Mouse (Mus musculus) spleen, postnatal 14 days (tissue): ENCODE results near the gene Has3.
"Not testable (repeated sequence)": the region's sequence is repeated elsewhere in the genome, so short reads cannot be mapped to it uniquely, and the experiment has no call there.

Source experiments
- DNase-seq, 2 experiments: peaks; one replicate each; pipeline ENCODE4 v3.0.0; 2021 to 2022; ENCODE audit warnings: low spot score in 2 of 2

The Has3 gene

DNA sequence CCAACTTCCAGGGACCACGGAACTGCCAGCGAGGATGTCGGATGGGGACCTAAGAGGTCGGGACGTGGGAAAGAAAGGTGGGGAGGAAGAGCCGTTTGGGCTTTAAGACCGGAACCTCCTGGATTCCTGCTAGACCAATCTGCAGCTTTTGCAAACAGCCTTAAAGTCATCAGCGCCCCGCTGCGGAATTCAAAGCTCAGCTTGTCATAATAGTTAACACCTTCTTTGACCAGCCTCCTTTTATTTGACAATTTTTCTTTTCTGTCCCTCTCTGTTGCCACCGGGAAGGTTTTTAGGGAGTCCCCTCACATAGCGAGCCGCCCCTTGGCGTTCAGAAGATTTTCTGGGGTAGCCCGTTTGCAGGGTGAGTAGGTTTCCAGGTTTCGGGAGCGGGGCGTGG, at the start of gene Has3:
TSS of gene Has3 (plus strand) at position 192 of the 400 bp plus-strand sequence.
- DNase-seq, result no peak

DNA sequence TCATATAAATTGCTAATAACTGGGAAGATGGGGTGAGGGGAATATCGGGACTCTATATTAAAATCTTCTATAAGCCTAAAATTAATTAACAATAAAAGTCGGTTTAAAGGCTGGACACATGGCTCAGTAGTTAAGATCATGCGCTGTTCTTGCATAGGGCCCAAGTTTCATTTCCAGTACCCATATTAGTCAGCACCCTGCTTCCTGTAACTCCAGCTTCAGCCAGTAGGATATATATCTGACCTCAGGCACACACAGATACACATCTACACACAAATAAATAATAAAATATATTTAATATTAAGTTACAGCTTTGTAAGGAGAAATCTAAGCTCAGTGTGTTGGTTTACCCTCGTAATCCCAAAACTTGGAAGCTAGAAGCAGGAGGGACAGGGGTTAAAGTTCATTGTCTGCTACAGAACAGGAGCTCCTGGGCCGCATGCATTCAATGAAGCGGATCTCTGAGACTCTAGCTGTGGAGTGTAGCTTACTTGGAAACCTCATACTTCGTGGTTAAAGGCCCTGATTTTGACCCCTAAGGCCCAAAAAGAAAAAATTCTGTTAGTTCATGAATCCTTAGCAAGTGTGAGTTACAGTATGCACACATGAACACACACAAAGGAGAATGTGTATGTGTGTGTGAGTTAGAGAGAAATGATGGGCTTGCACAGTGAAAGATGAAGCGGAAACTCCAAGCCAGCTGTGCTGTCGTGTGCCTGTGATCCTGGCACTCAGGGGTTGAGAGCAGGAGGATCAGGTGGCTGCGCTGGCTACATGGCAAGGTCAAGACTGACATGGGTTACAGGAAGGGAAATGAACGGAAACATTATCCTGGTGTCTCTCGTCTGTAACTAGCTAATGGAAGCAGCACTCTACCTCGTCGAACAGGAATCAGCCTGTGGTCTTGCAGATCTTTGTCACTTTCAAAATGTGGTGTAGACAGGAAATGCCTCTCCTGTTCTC, 49.2 kb upstream of the Has3 start:
- DNase-seq, result no peak

DNA sequence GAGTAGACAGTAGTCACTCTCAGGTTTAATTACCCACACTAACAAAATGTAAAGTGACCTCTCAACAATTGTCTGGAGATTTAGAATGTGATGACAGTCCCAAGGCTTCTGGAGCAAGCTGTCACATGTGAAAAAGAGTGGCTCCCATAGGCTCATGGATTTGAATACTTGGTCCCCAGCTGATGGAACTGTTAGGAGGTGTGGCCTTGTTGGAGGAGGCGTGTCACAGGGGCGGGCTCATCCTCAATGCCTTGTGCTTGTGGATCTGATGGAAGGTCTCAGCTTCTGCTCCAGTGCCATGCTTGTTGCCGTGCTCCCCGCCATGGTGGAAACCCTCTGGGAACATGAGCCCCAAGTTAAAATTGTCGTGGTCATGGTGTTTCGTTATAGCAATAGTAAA, 41.1 kb upstream of the Has3 start:
- no peak for DNase-seq

DNA sequence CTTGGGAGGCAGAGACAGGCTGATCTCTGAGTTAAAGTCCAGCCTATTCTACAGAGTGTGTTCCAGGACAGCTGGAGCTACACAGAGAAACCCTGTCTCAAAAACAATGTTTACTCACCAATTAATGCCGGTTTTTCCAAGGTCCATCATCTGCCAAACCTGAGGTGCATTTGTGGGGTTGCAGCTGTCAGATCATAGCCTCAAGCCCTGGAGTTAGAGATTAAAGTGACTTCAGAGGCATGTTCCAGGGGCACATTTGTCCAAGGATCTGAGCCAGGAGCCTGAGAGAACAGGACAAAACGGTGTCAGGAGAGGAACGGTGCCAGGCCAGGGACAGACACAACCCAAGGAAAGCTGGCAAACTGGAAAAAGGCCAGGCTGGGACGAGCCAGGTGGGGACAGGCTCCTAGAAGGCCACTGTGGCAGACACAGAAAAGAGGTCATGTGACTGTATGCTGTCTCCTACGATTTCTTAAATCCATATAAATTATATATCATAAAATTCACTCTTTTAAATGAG, 40.5 kb upstream of the Has3 start:
- DNase-seq, result no peak

DNA sequence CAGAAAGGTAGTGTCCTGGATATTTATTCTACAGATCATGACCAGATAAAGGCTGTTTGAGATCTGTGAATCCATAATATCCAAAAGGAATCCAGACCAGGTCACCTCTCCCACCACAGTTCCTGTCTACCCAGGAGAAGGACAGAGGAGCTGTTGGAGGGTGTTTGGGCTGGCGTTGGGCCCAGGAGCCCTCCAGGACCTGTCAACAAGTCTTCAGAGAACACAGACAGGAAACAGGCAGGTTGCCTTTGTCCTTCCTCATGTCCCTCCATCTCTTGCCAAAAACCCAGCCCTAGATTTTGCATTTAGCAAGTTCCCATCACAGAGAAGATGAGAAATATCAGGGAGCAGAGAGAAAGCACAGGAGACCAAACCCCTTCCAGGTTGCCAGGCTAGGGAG, 35.1 kb upstream of the Has3 start:
- no peak for DNase-seq

DNA sequence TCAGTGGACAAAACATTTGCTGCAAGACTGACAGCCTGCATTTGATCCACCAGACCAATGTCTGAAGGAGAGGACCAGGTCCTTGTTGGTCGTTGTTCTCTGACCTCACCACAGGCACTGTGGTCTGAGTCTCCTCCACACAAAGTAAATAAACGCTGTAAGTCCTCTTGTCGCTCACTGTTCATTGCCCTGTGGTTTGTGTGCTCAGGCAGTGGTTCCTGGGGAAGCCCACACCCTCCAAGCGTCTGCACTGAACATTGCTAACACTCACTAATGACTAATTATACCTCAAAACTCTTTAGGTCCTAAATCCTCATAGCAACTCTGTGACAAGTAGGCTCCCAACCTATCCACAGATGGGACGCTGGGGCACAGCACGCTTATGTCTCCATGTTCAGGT, 33.5 kb upstream of the Has3 start:
- DNase-seq, result no peak

DNA sequence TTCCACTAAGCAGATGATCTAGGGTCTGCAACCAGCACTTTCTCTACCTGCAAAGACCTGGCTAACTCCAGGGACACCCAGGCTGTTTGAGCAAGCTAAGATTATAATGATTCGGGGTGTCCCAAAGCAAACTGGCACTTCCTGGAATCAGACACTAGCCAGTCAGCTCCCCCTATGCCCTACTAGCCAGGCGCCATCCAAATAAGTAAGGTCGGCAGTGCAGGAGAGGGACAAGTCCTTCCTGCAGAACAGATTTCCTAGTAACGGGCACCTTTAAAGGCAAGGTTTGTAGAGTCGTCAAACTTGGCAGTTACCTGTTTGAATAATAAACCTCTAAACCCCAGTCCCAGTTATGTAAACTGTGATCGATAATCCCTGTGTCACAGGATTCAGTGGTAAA, 31.2 kb upstream of the Has3 start:
- DNase-seq, result no peak

DNA sequence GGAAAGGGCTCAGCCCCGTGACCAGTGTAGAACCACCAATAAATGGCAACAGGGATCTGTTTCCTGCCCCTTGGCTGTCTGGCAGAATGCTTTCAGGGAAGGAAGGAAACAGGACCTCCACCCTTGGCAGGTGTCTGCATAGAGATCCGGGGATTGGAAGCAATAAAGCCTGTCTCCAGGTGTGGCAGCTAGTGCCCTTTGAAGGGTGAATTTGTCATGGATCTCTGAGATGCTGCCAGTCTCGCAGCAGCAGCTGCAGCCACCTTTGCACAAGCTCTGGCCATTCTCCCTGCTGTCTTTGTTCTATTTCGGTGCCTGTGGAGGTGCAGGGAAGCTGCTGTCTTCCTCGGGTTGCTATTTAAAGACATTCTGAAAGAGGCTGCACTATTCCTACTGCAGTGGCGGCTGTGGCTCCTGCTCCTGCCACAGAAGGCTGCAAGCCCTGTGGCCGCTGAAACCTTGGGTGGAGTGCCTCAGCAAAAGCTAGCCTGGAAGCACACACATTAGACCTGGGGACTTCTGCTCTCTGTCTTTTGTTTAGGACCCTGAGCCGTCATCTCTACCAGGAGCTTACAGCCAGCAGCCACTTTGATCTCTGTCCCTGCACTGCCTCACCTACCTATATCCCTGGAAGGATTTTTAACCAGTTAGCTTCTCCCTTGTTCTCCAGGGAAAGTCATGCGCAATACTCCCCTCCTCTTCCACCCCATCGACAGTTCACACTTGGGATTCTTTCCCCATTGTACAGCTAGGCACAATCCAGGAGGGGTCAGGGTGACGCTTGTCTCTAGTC, 30.6 kb upstream of the Has3 start:
- no peak for DNase-seq

DNA sequence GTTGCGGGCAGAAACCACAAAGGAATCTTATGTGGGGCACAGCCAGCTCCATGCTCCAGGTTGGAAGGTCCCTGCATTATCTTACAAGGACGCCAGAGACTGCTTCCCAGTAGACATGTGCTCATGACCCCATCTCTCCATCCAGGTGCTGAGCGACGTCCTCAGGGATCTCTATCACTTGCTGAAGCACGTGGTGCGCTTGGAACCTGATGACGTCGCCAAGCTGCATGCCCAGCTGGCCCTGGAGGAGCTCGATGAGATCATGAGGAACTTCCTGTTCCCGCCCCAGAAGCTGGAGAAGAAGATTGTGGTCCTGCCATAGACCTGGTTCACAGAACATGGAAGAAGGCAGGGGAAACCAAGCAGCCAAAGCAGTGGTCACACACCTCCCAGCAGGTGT, 20.0 kb upstream of the Has3 start:
- DNase-seq, result no peak

DNA sequence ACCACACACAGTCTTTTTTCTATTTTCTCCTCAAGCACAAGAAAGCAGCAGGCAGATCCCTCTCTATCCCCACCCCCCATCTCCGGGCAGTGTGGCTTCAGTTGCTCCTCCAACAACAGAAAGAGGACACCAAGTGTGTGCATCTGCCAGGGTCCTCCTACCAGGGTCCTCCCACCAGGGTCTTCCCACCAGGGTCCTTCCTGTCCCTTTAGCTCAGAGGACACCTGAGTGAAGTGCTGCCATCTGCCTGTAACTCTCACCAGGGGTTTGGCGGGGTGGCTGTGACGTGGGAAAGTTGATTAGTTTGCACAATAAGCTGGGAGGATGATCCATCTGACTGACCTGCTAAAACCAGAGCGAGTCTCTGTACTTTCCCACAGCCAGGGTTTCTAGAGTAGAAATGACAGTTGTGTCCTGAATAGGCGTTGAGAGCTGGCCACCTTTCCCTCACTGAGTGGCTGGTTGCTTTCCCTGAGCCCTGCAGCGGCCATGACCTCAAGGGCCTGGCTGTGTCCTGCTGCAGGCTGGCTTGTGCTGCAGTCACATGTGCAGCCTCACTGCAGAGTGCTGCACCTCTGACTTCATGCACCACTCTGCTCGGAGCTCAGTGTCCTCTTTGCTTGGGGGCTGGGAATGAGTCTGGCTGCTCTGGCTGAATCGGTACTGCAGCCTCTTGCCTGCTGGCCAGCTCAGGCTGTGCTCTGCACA, 15.4 kb upstream of the Has3 start:
- DNase-seq, result no peak

DNA sequence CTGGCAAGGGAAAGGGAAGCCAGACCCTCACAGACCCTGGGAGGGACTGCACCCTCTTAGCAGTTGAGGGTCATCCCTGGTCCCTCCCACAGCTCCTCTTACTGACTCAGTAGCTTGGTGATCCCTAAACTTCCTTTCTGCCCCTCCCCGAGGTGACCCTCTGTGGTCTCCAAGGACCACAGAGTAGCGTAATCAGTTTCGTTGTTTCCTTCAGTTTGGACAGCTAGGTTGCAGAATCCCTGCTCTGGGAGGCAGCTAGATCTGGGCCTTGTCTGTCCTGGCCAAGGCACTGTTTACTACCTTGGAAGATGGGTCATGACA, 14.8 kb upstream of the Has3 start:
- no peak for DNase-seq

DNA sequence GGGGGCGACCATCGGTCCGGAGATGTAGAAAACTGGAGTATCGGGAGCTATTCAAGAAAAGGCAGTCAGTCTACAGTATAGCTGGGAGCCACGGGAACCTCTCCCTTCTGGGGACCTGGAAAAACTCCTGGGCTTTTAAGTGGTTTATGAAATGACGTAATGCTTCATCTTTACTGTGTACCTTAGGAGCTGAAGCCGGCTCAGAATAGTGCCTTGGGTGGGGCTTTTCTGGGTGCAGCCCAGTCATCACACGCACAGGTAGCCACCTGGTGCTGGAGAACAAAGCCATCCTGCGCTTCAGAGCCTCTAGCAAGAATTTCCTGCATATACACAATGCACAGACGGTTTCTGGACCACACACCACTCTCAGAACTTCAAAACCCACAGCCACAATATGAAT, 7.2 kb upstream of the Has3 start:
- no peak for DNase-seq

DNA sequence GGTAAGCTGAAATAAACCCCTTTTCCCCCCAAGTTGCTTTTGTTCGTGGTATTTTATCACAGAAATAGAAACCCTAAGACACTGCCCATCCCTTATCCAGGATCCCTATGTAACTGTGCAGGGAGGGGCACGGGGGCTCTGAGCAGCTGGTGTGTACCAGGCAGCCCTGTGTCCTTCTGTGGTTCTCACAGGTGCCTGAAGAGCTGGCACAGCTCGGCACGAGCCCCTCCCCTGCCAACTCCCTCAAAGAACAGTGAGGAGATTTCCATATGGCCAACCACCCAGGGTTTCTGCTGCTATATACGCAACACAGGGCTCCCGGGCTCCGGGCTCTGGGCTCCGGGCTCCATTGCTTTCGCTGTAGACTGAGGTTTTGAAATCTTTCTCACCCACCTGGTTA, 4.7 kb upstream of the Has3 start:
- no peak for DNase-seq

DNA sequence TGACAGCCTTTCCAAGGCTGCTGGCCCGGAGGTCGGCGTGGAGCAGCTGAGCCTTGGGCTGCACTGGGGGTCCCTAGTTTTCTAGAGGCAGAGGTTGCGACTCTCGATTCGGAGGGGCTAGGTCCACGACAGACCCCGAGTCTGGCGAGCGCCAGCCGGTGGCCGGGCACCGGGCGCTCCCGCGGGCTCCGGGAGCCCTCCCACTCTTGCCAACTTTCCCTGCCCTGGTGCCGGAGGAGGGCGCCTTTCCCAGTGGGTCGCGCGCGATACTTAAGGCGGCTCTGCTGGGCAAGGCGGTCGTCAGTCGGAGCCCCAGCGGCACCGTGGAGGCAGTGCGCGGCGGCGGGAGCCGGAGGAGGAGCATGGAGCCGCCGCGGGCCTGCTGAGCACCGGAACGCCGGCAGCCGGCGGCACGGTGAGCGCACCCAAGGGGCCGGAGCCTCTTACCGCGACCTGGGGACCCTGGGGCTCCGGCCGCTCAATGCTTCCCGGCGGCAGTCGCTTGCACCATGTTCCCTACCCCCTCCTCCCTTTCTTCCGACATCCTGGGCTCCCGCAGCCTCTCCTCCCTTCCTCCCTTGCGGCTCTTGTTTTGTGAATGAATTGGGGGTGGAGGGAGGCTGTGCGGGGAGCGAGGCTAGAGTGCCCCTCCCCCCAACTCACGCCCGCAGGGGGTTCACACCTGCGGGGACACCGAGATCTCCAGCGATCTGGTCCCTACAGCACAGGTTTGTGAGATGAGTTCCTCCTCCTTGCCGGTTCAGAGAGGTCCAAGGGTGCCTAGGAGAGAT, 690 bp downstream of the Has3 start:
- no peak for DNase-seq

DNA sequence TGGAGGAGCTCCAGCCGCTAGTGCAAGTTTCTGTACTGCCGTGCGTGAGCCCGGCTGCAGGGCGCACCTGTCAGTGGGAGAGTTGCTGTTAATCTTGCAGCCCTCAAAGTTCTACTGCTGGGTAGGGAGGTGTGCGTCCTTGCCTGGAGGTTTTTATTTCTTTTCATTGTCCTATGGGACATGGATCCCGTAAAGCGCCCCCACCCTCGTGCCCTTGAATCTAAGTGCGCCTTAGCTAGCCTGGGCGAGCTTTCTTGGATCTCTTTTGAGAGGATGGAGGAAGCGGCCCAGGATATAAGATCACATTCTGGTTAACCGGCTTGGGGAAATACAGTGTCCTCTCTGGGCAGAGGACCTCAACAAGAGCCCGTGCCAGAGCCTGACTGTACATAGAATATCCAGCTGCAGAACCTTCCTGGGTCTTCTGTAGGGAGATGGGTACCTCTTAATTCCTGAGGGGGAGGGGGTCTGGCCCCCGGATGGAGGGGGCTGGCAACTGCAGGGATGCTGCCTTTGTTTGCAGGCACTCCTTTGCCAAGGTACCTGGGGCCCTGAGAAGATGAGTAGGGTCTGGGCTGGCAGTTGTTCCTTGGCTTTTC, 1.4 kb downstream of the Has3 start:
- no peak for DNase-seq

DNA sequence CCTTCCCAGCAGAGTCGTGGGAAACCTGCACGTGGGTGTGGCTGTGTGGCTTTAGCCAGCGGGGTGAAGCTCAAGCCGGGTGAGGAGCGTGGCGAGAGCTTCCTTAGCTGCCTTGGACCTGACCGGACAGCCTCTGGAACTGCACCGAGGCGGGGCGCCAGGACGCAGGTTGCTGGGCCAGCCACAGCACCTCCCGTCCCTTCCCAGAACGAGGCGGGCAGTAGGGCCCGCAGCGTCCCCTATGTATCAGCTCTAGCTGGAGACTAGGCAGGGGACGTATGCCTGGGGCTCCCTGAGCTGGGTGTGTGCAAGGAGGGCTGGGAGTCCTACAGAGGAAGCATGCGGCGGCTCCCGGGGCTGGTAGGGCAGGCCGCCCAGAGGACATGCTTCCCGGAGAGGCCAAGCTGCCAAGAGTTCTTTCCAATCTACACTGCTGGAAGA, 1.9 kb downstream of the Has3 start:
- no peak for DNase-seq

DNA sequence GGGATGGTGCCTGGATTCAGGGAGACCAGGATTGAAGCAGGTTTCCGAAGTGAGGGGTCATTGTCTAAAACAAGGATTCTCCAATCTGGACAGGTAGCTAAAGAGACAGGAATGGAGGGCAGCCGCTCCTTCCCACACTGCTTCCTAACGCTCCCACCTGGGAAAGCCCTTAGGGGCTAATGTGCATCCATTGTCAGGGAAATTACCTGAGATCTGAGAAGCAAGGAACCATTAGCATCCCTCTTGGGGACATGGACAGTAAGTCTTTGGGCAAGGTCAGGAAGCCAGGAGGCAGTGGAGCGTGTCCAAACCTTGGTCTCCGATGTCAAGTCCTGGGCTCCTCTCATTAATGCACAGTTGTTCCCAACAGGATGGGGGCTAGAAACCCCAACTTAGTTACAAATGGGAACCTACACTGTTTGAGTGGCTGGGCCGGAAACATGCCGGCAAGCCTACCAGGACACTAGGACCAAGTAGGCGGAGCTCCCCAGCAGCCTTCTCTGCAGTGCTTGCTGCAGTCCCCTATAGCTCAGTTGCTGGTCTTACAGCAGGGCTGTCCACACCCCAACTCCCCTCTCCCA, 2.5 kb downstream of the Has3 start:
- DNase-seq, result no peak

DNA sequence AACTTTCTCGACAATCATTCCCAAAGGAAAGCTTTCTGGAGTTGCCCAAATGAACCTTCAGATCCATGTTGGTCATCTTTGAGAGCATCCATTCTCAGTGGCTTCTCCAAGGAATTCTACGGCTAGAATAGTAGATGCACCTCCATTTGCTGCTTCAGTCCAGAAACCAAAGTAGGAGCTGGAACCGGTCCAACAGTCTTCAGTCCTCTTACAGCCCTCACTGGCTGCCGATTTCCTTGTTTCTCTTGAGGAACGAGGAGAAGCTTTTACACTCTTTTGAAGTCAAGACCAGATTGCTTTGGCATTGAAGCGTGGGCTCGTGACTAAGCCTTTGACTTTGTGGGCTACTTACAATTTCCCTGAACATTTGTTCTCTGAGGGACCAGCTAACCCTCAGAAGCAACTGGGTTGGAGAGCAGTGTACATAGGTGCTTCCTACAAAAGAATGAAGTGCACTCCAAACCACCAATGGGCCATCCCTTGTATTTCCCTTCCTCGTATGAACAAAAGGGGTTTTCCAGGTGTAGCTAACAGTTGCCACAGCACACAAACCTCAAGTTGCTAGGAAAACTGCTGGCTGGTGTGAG, 10.2 kb downstream of the Has3 start:
- no peak for DNase-seq

DNA sequence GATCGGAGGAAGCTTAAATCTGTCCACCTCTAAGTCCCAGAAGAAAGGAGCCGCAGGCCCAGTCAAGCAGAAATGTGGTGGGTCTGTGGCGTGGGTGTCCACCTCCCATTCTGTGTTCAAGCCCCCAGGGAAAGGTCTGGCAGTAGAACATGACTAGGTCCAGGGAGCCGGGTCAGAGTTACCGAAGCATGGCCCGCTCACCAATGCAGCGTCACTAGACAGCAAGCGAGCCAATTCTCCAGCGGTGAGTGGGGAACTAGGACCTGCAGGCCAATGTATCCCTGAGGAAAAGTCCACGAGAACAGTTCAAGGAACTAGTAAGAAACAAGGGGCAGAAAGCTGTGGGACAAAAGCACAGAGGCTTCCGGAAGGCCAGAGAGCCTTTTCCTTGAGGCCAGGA, 14.1 kb downstream of the Has3 start:
- not testable (repeated sequence) for DNase-seq

DNA sequence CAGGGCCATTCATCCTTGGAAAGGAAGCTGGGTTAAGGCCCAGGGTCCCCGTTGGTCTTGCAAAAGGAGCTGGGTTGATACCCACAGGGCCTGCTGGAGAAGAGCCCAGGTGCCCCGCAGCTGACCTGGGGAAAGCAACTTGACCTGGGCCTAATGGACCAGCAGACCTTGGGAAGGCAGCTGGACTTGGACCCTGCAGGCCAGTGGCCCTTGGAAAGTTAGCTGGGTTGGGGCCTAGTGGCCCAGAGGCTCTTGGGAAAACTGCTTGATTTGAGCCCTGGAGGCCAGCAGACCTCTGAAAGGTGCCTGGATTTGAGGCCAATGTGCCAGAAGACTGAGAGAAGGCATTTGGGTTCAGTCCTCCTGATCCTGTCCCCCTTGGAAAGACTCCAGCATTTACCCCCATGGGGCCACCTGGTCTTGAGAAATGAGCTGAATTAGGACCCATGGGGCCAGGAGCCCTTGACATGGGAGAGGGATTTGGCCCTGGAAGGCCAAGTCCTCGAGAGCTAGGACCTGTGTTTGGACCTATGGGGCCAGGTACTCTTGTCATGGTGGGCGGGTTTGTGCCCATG, 14.9 kb downstream of the Has3 start:
- not testable (repeated sequence) for DNase-seq
